Comparison of ENCODE assay signal across 8 mouse cellular contexts in genomic region chr10:80987709-80988441, GRCm38 (mm10). TPM values are rescaled to one million over a fixed set of nuclear protein-coding genes. Genes with fewer than 3 reads are reported as not detected.
DNase-seq lines count a peak whose midpoint lies in the region; ATAC-seq and TF ChIP-seq lines count a peak whose summit lies in the region.

No protein-coding gene starts in this region.

- no peak overlapping the region for H3K4me3 ChIP-seq in embryonic facial prominence, embryonic 13.5 days
- H3K4me3 ChIP-seq in heart, embryonic 11.5 days (ENCODE audit: low read depth, low read length), result no peak overlapping the region
- no peak overlapping the region for H3K4me3 ChIP-seq in liver, postnatal 0 days (ENCODE audit: low read depth, low read length)
- H3K4me3 ChIP-seq in neural tube, embryonic 12.5 days, result no peak overlapping the region

- 10% methylated on average over 10 of the region's 10 CpGs for WGBS in embryonic facial prominence, embryonic 13.5 days
- 8% methylated on average over 10 of the region's 10 CpGs for WGBS in heart, embryonic 11.5 days (ENCODE audit: insufficient replicate concordance)
- 12% methylated on average over 10 of the region's 10 CpGs for WGBS in liver, postnatal 0 days (ENCODE audit: insufficient replicate concordance)
- 12% methylated on average over 10 of the region's 10 CpGs for WGBS in neural tube, embryonic 12.5 days

- H3K27ac ChIP-seq in embryonic facial prominence, embryonic 13.5 days, result peak overlapping the region; percentile 36; the same call in 1 of the 2 replicates
- peak overlapping the region; percentile 23 for H3K27ac ChIP-seq in heart, embryonic 11.5 days (ENCODE audit: low read depth, low read length)
- H3K27ac ChIP-seq in liver, postnatal 0 days (ENCODE audit: low read depth), result no peak overlapping the region
- no peak overlapping the region for H3K27ac ChIP-seq in neural tube, embryonic 12.5 days

- H3K4me2 ChIP-seq in embryonic facial prominence, embryonic 13.5 days, result no peak overlapping the region
- H3K4me2 ChIP-seq in heart, embryonic 11.5 days, result no peak overlapping the region
- no peak overlapping the region for H3K4me2 ChIP-seq in liver, postnatal 0 days (ENCODE audit: low read depth, low read length)
- H3K4me2 ChIP-seq in neural tube, embryonic 12.5 days (replicated peaks), result no peak overlapping the region

- no peaks in the 10 kb centered on the region for H3K36me3 ChIP-seq in embryonic facial prominence, embryonic 13.5 days
- no peaks in the 10 kb centered on the region for H3K36me3 ChIP-seq in heart, embryonic 11.5 days (ENCODE audit: control insufficient read depth, insufficient read depth, low read length)
- no peaks in the 10 kb centered on the region for H3K36me3 ChIP-seq in liver, postnatal 0 days (replicated peaks; ENCODE audit: insufficient read depth, low read length)
- no peaks in the 10 kb centered on the region for H3K36me3 ChIP-seq in neural tube, embryonic 12.5 days

- peaks cover 15% of the 10 kb centered on the region for H3K4me1 ChIP-seq in embryonic facial prominence, embryonic 13.5 days
- peaks cover 19% of the 10 kb centered on the region for H3K4me1 ChIP-seq in heart, embryonic 11.5 days (ENCODE audit: control insufficient read depth, insufficient read depth, low read length)
- peaks cover 15% of the 10 kb centered on the region for H3K4me1 ChIP-seq in liver, postnatal 0 days (ENCODE audit: insufficient read depth)
- H3K4me1 ChIP-seq in neural tube, embryonic 12.5 days, result peaks cover 13% of the 10 kb centered on the region; the same call in 1 of the 2 replicates

- peak; percentile 92 for DNase-seq in CD4-positive, CD25-positive, alpha-beta regulatory T cell, adult 2 months (ENCODE audit: low read depth, low spot score)
- DNase-seq in adrenal gland, postnatal 4 days (ENCODE audit: low spot score in 2 of 2), result peak; percentile 67 to 81
- DNase-seq in kidney, adult 9 months, result peak; percentile 85
- DNase-seq in liver, postnatal 0 days, result peak; percentile 90
- peak; percentile 93 for DNase-seq in testis, postnatal 10 days (ENCODE audit: low spot score)

- peaks cover 42% of the 10 kb centered on the region for H3K27me3 ChIP-seq in embryonic facial prominence, embryonic 13.5 days
- peaks cover 32% of the 10 kb centered on the region for H3K27me3 ChIP-seq in heart, embryonic 11.5 days (ENCODE audit: control insufficient read depth, insufficient read depth, low read length)
- no peaks in the 10 kb centered on the region for H3K27me3 ChIP-seq in liver, postnatal 0 days (ENCODE audit: insufficient read depth, low read length)
- peaks cover 34% of the 10 kb centered on the region for H3K27me3 ChIP-seq in neural tube, embryonic 12.5 days (replicated peaks)

- TF ChIP-seq EP300 in liver, postnatal 0 days (IDR thresholded peaks at IDR 0.05; ENCODE audit: low read depth), result no peak

- TF ChIP-seq CTCF in liver, postnatal 0 days (IDR thresholded peaks at IDR 0.05; ENCODE audit: low read depth), result peak; percentile 98

- H3K9ac ChIP-seq in embryonic facial prominence, embryonic 13.5 days, result no peak overlapping the region
- H3K9ac ChIP-seq in heart, embryonic 11.5 days (ENCODE audit: low read depth, low read length), result peak overlapping the region; percentile 56; the same call in 1 of the 2 replicates
- no peak overlapping the region for H3K9ac ChIP-seq in liver, postnatal 0 days (replicated peaks)
- no peak overlapping the region for H3K9ac ChIP-seq in neural tube, embryonic 12.5 days

- no peaks in the 10 kb centered on the region for H3K9me3 ChIP-seq in embryonic facial prominence, embryonic 13.5 days
- no peaks in the 10 kb centered on the region for H3K9me3 ChIP-seq in heart, embryonic 11.5 days (replicated peaks; ENCODE audit: control insufficient read depth, low read length)
- H3K9me3 ChIP-seq in liver, postnatal 0 days (ENCODE audit: low read length), result no peaks in the 10 kb centered on the region
- H3K9me3 ChIP-seq in neural tube, embryonic 12.5 days, result no peaks in the 10 kb centered on the region

- ATAC-seq in embryonic facial prominence, embryonic 13.5 days (ENCODE audit: insufficient number of reproducible peaks, insufficient read depth, low FRiP score, low TSS enrichment, low read depth), result peak; percentile 67; the same call in 1 of the 2 replicates
- peak; percentile 58 for ATAC-seq in heart, embryonic 11.5 days (replicated peaks; ENCODE audit: insufficient number of reproducible peaks, low FRiP score, low TSS enrichment)
- ATAC-seq in liver, postnatal 0 days, result peak; percentile 76
- peak; percentile 85 for ATAC-seq in neural tube, embryonic 12.5 days (ENCODE audit: low FRiP score, low read depth)

RNA-seq across cellular contexts. Expression of gene Gng7, which starts 26.9 kb away (rescaled TPM):
- total RNA-seq in adrenal gland, postnatal 4 days (2021), result 1 to 10 TPM; 5.4 to 6.7 TPM
- 11.3 and 13.1 TPM in 2 replicates for polyA plus RNA-seq in embryonic facial prominence, embryonic 13.5 days (2015; fragmentation: Nextera tagmentation; extraction: Ambion mirVana)
- polyA plus RNA-seq in heart, embryonic 11.5 days (2014; fragmentation: Nextera tagmentation; extraction: Ambion mirVana), result 1.4 TPM in 2 replicates
- polyA plus RNA-seq in liver, postnatal 0 days (2015; fragmentation: Nextera tagmentation; extraction: Ambion mirVana), result 1.3 TPM in 2 replicates
- 11.2 and 14.0 TPM in 2 replicates for polyA plus RNA-seq in neural tube, embryonic 12.5 days (2016; fragmentation: Nextera tagmentation; extraction: Ambion mirVana)

RNA-seq across cellular contexts. Expression of gene Diras1, which starts 37.6 kb away (rescaled TPM):
- 1 to 10 TPM; 2.9 to 3.5 TPM for total RNA-seq in adrenal gland, postnatal 4 days (2021)
- polyA plus RNA-seq in embryonic facial prominence, embryonic 13.5 days (2015; fragmentation: Nextera tagmentation; extraction: Ambion mirVana), result 0.80 and 1.0 TPM in 2 replicates
- 0.13 TPM in 1 of 2 replicates, not detected in the other for polyA plus RNA-seq in heart, embryonic 11.5 days (2014; fragmentation: Nextera tagmentation; extraction: Ambion mirVana)
- polyA plus RNA-seq in liver, postnatal 0 days (2015; fragmentation: Nextera tagmentation; extraction: Ambion mirVana), result not detected in 2 replicates
- 16.6 and 16.8 TPM in 2 replicates for polyA plus RNA-seq in neural tube, embryonic 12.5 days (2016; fragmentation: Nextera tagmentation; extraction: Ambion mirVana)

RNA-seq across cellular contexts. Expression of gene Slc39a3, which starts 49.4 kb away (rescaled TPM):
- 10 to 100 TPM; 32.9 to 36.3 TPM for total RNA-seq in adrenal gland, postnatal 4 days (2021)
- 22.6 and 22.7 TPM in 2 replicates for polyA plus RNA-seq in embryonic facial prominence, embryonic 13.5 days (2015; fragmentation: Nextera tagmentation; extraction: Ambion mirVana)
- polyA plus RNA-seq in heart, embryonic 11.5 days (2014; fragmentation: Nextera tagmentation; extraction: Ambion mirVana), result 3.9 and 4.1 TPM in 2 replicates
- polyA plus RNA-seq in liver, postnatal 0 days (2015; fragmentation: Nextera tagmentation; extraction: Ambion mirVana), result 4.6 and 4.7 TPM in 2 replicates
- 33.9 and 40.2 TPM in 2 replicates for polyA plus RNA-seq in neural tube, embryonic 12.5 days (2016; fragmentation: Nextera tagmentation; extraction: Ambion mirVana)

RNA-seq across cellular contexts. Expression of gene Gadd45b, which starts 58.0 kb away (rescaled TPM):
- 10 to 100 TPM; 10.9 to 11.1 TPM for total RNA-seq in adrenal gland, postnatal 4 days (2021)
- polyA plus RNA-seq in embryonic facial prominence, embryonic 13.5 days (2015; fragmentation: Nextera tagmentation; extraction: Ambion mirVana), result 29.0 and 29.9 TPM in 2 replicates
- polyA plus RNA-seq in heart, embryonic 11.5 days (2014; fragmentation: Nextera tagmentation; extraction: Ambion mirVana), result 21.3 and 25.6 TPM in 2 replicates
- polyA plus RNA-seq in liver, postnatal 0 days (2015; fragmentation: Nextera tagmentation; extraction: Ambion mirVana), result 17.3 and 18.7 TPM in 2 replicates
- 7.9 and 8.0 TPM in 2 replicates for polyA plus RNA-seq in neural tube, embryonic 12.5 days (2016; fragmentation: Nextera tagmentation; extraction: Ambion mirVana)

Comparison
In these comparisons a context has a peak if more than half of its experiments do, and no peak if none do; other contexts are left out.
1. H3K27ac ChIP-seq: peak in embryonic facial prominence, embryonic 13.5 days (single experiment) and heart, embryonic 11.5 days (single experiment); none in liver, postnatal 0 days (single experiment) and neural tube, embryonic 12.5 days (single experiment).
2. Peak in every context shown above with its lines, with median percentiles within 50 percentile points of each other: DNase-seq and ATAC-seq.